Mouse (Mus musculus) kidney, postnatal 14 days (tissue): ENCODE measurements at regions not wholly inside any gene's neighbourhood (a gene's known extent, or its start where the extent isn't known, plus 50 kb on each side); places are given as distances from the start of the nearest gene placed in this dataset.

Experiments used
- DNase-seq: peaks from one replicate; pipeline ENCODE4 v3.0.0; 2022; ENCODE audit warnings: mixed read lengths

DNA sequence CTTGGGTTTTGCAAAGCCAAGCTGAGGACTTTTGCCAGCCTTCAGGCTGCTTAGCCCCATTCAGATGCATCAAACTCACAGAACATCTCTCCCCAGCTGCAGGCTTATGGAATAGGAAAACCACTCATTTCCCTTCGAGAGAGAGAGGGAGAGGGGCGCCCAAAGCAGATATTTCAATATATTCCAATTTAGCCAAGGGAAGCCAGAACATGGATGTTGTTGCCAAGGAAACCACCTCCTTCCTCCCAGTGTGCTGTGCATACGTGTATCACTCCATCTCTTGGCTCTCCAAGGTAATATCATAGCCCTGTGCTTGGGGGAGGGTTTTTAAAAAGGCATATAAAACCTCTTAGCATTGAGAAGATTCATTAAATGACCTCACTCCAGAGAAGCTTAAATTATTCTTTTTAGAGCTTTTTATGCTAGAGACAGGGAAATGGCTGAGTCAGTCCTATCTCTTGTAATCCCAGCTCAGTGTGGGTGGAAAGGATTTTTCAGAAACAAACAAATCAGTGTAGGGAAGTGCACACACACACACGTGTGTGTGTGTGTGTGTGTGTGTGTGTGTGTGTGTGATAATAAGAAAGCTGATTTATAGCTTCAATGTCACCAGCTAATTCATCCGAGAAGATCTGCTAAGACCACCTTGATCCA is 245.1 kb downstream of the Rps24 start:
- no peak for DNase-seq

- DNase-seq, result no peak
Measured at GRCm38 (mm10) chr14:24733326-24733725, 246.4 kb downstream of the Rps24 start.

- DNase-seq, result peak; percentile 20
Measured at GRCm38 (mm10) chr14:24738869-24739268, 251.9 kb downstream of the Rps24 start.

DNA sequence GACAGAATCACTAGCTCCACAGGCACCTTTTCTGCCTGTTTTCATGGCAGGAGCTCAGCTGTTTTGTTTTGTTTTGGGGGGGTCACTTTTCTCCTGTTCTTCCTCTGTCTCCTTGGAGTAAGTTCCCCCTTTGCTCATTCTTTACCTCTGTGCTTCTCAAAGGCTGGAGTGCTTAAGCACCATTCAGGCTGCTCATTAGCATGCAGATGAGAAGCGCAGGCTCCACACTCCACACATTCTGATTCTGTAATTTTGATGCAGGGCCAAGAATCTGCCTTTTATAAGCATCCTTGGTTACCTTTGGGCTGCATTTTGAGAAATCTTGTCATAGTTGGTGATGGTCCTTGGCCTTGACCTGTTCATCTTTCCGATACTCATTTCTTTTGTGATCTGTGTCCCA is 257.5 kb downstream of the Rps24 start:
- DNase-seq, result no peak

- DNase-seq, result no peak
Measured at GRCm38 (mm10) chr14:24745730-24746129, 258.8 kb downstream of the Rps24 start.

DNA sequence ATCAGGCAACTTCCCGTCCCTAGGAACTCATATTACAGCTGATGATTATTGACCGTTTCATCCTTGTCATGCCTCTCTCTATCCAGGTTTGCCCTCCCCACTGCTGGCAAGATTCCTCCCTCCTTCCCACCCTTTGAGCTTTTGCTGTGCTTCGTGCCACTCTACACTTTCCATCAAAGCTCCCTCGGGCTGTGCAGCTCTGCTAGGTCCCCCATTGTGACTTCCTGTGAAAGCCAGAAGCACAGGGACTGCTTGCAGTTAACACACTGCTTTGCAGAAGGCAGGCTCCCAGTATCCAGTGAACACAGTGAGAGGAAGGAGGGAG is 260.5 kb downstream of the Rps24 start:
- peak; percentile 21 for DNase-seq

DNA sequence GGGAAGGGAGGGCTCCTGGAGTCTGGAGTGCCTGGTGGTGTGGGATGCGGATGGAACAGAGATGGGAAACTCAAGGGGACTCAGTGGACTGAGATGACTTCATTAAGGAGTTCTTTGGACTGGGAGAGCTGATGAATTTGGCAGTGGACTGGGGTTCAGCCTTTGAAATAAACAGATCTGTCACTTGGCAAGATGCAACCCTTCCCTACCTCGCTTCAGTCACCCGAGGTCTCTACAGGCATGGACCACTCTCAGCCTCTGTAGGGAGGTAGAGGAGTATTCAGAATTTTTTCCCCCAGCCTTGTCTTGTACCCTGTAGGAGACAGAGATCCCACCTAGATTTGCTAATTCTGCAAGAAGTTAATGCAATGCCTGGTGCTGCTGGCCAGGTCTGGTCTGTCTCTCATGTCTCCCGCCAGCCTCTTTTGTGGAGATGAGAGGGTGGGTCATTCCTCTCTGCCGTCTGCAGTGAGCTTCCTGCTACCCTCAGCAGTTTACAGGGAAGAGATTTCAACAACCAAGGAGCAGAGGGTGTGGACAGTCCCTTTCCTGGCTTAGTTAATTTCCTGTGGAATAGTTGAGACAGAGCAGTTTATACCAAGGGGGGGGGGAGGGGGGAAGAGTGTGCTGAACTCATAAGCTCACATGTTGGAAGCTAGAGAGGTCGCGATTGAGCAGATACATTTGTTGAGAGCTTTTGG is 261.0 kb downstream of the Rps24 start:
- peak; percentile 56 for DNase-seq

GRCm38 (mm10) chr14:24748497-24748862 is 261.6 kb downstream of the Rps24 start:
- peak; percentile 29 for DNase-seq

DNA sequence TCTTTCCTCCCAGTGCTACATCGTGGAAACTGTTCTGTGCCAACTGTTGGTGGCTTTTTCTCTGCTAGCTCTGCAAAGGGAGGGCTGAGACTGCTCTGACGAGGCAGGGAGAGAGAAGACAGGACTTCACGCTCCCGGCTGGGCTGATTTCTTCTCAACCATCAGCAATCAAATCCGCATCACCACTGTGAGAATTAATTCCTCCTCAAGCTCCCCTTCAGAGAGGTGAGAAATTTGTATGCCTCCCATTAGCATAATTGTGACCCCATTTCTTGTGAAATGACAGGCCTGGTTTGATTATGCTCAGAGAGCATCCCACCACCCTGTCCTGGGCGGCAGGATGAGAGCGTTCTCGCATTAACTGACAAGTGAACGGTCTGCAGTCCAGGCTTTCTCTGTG is 262.4 kb downstream of the Rps24 start:
- no peak for DNase-seq

DNA sequence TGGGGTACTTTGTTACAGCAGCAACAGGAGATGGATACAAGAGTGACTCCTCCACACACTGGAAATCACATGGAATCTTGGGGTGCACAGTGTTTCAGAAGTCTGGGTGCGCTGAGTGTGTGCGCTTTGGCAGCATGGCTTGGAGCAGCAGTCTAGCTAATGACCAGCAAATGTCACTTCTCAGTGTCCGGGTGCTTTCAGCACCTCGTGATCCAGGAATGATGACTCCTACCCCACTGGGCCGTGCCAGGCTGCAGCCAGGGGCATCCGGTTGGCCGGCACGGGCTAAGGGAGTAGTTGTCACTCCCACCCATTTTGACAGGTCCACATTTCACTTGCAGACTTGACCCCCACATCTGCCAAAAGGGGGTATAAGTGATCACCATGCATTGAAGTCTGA is 264.3 kb downstream of the Rps24 start:
- DNase-seq, result no peak

GRCm38 (mm10) chr14:24754753-24755152 is 267.8 kb downstream of the Rps24 start:
- DNase-seq, result no peak

DNA sequence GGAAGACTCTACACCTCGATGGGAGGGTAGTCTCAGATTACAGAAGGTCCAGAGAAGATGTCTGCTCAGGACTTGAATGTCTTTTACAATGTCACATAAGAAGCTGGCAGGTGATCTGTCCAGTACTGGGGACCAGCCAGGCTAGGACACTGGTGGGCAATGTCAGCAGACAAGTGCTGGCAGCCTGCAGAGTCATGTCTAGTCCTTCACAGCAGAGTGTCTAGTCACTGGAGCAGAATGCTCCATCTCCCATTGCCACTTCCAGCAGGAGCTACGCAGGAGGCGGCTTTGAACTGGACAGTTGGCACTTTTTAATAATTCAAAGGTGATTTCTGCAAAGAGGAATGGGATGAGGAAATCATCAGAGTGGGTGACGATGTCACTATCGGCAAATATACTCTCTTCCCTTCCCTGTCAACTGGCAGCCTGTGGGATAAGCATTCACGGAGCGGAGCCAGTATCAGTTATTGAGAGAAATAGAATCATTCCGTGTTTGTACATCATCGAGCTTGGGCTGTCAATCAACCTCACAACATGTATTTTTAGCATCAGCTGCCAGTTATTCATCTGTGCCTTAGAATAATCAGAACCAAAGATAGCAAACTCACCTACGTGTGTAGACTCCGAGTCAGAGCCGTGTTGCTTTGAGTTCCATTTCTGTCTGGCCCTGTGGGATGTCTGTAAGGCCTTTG is 268.6 kb downstream of the Rps24 start:
- no peak for DNase-seq

DNA sequence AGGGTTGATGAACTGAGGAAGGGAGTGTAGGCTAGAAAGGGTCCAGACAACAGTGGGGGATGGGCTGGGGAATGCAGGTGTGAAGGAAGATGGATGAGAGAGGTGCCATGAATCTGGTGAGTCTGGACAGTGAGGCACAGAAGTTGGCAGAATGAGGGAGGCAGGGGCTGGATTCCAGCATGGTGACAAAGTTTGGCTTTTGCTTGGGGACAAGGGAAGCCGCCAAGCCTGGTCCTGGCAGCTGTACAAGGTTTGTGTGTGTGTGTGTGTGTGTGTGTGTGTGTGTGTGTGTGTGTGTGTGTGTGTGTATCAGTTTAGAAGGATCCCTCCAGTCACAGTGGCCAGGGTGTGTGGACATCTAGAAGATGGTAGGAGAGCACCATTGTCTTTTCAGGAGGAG is 270.4 kb downstream of the Rps24 start:
- DNase-seq, result peak; percentile 34

GRCm38 (mm10) chr14:24757843-24758242 is 270.9 kb downstream of the Rps24 start:
- peak; percentile 18 for DNase-seq

DNA sequence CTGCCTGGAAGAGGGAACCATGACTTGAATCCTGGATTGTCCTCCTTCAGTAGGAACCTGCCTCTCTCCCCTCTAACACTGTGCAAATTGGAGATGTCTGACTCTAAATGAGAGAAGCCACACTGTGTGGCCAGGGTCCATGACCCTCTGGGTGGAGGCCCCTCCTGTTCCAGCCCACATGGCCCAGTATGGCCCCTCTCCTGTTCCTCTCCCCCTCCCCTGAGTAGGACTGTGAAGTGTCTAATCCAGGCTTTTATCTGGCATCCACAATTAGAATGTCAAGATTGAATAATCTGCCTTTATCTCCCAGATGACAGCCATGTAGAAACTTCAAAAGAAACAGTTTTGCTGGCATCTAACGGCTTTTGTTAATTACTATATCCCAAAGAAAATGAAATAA is 274.0 kb downstream of the Rps24 start:
- no peak for DNase-seq

DNA sequence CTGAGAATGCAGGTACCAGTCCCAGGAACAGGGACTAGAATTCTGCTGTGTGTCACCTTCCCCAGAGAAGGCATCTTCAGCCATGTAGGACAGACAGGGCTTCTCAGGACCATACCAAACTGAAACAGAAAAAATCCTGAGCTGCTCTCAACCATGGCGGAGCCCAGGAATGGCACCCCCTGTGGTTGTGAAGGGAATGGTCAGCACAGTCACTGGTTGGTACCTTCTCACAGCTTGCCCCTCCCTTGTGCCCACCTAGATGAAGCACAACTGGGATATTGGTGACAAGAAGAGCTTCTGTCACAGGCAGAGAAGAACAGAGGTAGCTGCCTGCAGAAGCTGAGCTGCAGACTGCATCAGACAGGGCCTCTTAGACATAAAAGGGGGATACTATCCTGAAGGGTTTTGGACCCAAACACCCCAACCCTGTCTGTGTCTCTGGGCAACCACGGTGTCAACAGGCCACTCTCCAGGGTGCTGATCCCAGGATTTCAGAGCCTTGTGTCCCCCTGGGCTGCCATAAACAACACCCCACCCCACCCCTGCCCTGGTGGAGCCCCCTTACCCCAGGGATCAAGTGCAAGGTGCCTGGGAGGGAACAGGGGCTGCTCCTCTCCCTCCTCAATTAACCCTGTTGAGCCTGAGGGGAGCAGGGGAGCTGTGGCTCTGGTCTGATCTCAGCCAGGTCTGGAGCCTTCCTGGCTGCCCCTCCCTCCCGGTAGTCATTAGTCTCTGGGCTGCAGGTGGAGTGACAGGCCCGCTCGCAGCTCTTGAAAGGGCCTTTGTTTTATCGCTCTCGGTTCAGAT is 275.7 kb downstream of the Rps24 start:
- DNase-seq, result no peak

DNA sequence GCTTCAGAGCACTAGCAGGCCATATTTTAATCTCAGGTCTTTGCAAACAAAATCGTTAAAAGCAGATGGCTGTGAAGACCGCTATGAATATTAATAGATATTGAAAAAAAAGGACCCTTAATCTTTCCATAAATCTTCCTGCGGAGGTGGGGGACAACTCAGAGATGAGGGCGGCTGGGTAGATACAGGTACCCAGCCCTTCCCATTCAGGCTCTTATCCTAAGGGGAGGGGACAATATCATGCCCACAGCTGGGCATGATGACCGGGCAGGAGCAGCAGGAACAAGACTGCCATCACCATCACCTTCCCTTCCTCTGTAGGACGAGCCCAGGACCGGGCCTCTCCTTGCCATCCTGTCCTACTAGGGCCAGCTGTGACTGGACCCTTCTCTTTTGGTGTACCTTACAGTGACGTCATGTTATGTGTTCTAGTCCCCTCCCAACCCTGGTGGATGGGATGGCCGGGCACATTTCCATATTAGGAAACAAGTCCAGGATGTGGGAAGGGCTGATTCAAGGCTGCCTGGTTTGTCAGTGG is 276.4 kb downstream of the Rps24 start:
- no peak for DNase-seq

DNA sequence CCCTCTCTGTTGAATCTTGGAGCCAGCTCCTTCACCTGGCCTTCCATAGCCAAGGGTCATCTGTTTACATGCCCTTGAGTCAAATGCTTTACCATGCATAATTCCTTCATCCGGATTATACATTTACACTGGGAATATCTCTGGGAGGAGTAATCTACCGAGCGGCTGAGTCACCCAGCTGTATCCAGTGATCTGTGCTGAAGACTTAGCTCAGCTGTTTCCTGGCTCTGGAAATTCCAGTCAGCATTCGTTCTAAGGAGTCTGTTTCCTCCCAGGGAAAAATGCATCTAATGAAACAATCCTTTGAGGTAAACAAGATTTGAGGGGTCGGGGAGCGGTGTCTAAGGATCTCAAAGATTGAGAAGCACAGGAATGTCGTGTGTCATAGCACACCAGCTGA is 276.9 kb downstream of the Rps24 start:
- no peak for DNase-seq

GRCm38 (mm10) chr14:24766260-24766659 is 279.3 kb downstream of the Rps24 start:
- no peak for DNase-seq

GRCm38 (mm10) chr14:24766690-24767089 is 279.8 kb downstream of the Rps24 start:
- DNase-seq, result no peak

GRCm38 (mm10) chr14:24767316-24767715 is 280.4 kb downstream of the Rps24 start:
- no peak for DNase-seq

GRCm38 (mm10) chr14:24767964-24768363 is 281.0 kb downstream of the Rps24 start:
- no peak for DNase-seq

DNA sequence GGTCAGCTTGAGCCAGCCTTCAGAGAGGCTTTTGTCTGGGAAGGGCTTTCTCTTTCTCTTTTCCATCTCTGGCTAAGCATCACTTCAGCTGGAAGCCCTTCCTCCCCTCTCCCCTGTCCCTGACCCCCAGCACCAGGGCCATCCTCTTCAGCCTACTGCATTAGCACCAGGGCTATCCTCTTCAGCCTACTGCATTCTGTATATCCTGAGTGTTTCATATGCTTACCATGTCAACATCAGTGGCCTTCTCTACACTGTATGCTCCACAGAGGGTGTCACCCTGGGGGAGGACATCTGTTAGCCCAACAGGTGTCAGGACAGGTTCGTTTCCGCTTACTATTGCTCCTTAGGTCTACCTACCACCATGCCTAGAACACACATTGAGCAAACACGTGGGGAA is 282.5 kb downstream of the Rps24 start:
- DNase-seq, result no peak
